Mouse (Mus musculus): ENCODE measurements around the gene Paqr7. TPM values are rescaled to one million over a fixed set of nuclear protein-coding genes. Genes with fewer than 3 reads are reported as not detected.
A peak's percentile ranks its signal among the peaks of the same experiment; 100 is the strongest.

Gene Paqr7
- total RNA-seq, 1 experiment from 2014 or later: 25.9 TPM

DNA sequence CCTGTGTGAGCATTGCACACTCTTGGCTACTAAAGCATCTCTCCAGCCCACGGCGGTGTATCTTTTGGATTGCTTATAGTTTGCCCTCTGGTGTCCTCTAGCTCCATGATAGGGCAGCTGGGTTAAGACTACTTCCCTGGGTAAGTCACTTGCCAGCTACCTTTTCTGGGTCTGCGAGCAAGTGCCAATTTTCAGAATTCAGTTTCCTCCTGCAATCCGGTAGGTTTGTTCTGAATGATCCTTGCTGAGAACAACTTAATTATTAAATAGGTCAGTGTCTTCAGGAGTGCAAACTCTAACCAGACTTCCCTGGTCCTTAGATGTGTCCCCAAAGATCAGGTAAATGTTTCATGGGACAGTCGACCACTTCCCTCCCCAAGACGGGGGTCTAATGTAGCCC, 4.6 kb downstream of the Paqr7 start:
- no peak for DNase-seq

DNA sequence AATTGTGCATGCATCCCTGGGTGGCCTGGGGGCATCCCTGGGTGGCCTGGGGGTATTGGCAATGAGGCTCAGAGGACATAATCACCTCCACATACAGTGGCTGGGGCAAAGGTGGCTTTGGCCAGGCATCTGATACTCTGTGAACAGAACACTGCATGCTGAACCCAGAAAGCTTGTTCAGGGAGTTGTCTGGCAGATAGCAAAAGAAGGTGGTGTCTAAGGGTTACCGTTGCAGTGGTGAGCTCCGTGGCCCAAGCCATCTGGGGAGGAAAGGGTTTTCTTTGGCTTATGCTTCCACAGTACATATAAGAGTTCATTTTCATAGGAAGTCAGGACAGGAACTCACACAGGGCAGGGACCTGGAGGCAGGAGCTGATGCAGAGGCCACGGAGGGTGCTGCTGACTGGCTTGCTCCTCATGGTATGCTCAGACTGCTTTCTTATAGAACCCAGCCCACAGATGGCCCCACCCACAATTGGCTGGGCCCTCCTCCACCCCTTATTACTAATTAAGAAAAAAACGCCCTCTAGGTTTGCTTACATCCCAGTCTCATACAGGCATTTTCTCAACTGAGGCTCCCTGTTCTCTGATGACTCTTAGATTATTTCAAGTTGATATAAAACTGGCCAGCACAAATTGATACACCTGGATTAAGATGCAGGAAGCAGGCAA, 7.3 kb downstream of the Paqr7 start:
- no peak for DNase-seq

DNA sequence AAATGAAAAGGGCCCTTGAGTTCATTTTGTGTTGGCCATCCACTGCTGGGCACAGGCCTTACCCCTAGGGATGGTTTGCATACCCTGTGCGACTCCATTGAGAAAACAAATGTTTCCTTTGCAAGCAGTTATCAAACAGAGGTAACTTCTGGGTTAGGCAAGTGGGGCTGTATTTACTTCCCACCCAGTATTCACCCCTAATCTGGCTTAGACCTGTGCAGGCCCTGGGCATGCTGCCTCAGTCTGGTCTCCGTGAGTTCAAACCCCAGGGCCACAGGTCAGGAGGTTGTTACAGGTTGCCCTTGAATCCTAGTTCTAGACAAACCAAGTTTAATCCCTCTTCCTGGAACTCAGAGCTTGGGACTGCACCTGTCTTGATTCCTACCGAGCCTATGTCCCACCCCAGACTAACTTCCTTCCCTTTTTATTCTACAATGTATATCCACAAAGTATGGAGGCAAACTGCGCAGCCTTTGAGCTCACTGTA, 8.8 kb downstream of the Paqr7 start:
- no peak for DNase-seq

DNA sequence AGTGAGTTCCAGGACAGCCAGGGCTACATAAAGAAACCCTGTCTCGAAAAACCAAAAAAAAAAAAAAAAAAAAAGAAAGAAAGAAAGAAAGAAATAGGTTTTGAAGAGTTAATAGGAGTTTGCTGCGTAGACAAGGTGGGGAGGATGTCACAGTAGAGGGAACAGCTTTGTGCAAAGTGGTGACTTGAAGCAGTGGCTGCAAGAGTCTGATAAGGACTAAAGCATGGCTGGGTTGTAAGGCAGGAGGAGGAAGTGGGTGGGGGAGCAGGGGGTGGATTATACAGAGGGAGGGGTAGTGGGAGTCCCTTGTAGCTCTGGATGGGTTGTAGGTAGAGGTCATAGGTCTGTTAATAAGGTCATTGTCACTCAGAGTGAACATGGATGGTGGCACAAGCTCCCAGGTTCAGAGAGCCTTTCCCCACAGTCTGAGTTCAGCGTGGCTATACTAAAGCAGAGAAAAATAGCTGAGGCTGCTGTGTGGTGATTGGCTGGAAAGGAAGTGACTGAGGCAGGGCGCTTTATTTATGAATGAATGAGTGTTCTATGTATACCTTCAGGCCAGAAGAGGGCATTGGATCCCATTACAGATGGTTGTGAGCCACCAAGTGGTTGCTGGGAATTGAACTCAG, 9.6 kb downstream of the Paqr7 start:
- DNase-seq: no peak

DNA sequence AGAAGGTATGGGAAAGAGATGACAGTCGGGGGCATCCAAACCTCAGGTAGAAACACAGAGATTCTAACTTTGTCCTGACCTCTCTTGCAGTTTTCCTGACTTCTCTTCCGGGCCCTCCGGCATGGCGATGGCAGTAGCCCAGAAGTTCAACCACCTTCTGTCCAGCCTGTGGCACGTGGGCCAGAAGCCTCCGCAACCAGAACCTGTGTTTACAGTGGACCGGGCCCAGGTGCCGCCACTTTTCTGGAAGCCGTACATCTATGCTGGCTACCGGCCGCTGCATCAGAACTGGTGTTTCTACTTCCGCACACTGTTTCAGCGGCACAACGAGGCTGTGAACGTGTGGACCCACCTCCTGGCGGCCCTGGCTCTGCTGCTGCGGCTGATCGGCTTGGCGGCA, 10.2 kb downstream of the Paqr7 start:
- no peak for DNase-seq

DNA sequence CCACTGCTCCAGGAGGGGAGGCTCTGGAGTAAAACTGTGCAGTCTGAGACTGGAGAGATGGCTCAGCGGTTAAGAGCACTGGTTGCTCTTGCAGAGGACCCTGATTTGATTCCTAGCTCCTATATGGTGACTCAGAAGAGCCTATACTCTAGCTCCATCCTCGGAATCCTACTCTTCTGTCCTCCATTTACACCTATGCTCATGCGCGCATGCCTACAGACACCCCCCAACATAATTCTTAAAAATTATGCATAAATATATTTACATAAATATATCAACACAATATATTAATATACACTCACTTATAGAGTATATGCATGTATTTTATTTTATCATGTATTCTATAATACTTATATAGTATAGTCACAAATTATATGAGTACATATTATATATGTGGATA, 13.9 kb downstream of the Paqr7 start:
- no peak for DNase-seq

DNA sequence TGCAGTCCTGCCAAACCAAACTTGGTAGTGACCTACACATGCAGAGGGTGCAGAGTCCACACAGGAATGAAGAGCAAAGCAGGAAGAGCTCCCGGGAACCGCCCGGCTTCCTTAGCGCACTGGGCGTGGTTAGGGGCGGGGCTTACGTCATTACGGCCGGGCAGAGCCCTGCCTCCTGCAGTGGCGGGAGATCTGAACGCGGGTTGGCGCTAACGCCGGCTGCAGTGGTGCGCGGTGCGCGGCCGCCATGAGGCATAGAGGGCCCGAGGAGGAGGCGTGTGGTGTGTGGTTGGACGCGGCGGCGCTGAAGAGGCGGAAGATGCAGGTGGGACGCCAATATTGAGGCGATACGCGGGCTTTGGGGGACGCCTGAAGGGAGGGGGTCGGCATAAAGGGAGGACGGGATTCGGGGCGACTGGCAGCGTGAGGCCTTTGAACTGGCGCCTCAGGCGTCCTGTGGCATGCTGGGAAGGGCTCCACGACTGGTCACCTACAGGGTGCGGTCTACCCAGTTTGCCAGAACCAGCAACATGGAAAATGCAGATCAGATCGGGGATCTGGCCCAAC, 14.4 kb downstream of the Paqr7 start, which contains the start of gene Aunip:
Gene Aunip, plus strand, starts transcription at position 155 of the 567 bp plus-strand sequence.
- DNase-seq: peak; percentile 97

DNA sequence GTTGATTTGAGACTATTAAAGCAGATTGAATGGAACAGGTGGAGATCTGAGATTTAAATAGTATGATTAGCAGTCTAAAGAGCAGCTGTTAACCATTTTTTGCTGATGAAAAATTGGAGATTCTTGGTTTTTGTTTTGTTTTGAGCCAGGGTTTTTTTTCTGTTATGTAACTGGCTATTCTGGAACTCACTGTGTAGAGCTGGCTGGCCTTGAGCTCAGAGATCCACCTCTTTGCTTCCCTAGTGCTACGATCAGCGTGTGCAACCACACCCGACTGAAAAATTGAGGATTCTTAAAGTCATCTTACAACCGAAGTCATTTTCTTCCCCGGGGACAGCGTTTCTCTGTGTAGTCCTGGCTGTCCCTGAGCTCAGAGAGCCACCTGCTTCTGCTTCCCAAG, 15.2 kb downstream of the Paqr7 start:
- DNase-seq: peak; percentile 39

DNA sequence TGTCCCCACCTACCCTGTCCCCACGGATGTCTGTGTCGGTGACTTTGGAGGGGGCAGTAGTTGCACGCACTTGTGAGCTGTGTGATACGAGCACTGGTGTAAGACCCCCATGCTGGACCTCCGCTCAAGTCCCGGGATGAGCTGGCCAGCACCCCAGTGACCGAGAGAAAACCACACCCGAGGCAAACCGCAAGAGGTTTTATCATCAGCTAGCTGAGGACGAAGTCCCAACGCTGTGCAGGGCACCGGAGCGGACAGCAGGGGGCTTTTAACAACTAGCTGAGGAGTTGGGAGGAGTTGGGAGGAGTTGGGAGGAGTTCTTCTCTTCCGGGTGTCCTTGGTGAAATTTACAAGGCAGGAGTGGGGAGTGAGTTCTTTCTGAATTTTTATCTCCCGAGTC, 16.3 kb downstream of the Paqr7 start:
- DNase-seq: peak; percentile 91

DNA sequence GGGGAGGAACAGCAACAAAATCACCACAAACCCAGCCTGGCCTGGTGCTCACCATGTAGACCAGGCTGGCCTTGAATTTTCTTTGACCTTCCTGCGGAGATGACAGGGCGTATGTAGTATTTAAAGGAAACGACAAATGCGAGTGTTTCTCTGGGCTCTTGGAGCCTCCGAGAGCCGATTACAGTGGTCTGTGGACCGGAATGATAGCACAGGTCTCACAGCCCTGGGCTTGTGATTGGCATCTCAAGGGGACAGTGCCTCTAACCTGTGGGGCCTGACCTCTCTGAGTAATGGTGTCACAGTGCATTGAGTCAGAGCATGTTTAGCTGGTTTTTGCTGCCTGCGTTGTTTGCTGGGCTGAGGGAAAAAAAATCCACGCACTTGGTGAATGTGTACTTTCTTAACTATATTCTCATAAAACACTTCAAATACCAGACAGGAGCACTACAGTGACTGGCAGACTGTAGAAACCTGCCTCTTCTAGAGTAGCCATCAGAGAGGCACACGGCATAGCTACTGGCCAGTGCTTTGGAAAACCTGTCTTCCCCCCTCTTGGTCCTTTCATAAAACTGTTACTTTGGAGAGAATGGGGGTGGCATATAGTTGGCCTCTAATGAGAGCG, 17.9 kb downstream of the Paqr7 start:
- DNase-seq: peak; percentile 38

DNA sequence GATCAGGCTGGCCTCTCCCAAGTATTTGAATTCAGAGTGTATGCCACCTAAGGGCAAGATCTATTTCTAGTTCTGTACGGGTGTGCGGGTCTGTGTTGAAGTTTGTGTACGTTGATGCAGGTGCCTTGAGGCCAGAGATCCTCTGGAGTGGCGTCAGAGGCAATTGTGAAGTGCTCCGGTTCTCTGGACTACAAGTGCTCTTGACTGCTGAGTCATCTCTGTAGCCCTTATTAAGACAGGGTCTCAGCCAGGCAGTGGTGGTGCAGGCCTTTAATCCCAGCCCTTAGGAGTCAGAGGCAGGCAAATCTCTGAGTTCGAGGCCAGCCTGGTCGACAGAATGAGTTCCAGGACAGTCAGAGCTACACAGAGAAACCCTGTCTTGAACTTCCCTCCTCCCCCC, 19.1 kb downstream of the Paqr7 start:
- no peak for DNase-seq

DNA sequence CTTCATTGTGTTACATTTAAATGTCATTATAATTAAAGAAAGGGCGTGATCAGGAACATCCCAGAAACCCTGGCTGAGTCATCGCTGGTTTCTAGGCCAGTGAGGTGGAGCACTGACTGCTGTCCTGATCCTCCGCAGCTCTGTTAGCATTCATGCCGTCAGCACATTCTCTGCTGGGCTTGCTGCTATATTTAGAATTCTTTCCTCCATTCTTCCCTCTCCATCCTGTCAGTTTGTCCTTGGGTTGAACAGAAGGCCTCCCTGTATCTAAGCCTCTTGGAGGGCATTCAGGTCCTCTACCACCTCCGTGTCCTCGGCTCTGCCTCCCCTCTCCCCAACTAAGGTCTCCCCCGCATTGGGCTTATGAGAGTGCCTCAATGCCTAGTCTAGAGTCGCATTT, 20.5 kb downstream of the Paqr7 start:
- peak; percentile 76 for DNase-seq

DNA sequence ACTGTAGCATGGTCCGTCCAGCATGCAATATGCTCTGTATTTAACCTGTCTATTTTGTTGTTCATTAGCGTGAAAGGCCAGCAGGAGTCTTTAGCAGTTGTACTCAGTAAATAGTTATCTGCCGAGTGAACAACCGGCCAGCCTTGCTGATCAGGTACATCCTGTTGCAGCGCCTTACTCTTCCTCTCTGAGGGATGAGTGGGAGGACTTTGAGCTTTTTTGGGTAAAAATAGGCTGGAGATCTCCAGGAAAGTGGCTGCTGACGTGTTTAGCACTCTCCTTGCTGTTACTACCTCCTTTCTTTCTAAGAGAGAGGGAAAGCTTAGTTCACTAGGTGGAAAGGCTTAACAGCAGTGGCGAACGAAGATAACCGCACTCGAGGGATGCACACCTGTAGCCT, 21.2 kb downstream of the Paqr7 start:
- DNase-seq: no peak

DNA sequence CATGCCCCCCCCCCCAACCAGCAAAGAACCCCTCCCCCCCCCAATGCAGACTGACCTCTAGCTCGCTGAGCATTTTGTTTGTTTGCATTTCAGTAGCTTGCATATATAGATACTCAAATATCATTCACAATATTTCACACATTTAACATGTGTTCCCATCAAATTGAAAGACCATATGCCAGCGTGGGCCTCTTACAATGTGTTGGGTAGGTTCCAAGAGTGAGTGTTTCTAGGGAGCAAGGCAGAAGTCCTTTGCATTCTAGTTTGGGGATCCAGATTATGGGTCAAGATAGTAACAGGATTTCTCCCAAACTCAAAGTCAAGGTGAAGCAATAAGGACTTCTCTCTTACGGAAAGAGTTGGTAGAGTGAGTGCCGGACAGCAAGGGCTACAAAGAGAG, 22.0 kb downstream of the Paqr7 start:
- no peak for DNase-seq

DNA sequence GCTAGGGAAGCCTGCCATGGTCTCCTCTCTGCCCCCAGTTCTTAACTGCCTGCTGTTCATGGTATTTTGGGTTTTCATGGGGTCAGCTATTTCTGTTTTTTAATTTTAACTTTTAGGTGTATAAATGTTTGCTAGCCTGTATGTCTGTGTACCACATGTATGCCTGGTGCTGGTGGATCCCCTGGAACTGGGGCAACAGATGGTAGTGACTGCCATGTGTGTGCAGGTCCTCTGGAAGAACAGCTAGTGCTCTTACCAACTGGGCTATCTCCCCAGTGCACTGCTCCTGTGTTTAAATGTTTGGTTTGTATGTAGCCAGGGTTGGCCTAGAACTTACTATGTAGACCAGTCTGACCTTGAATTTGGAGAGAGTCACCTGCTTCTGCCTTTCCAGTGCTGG, 22.8 kb downstream of the Paqr7 start:
- DNase-seq: no peak

DNA sequence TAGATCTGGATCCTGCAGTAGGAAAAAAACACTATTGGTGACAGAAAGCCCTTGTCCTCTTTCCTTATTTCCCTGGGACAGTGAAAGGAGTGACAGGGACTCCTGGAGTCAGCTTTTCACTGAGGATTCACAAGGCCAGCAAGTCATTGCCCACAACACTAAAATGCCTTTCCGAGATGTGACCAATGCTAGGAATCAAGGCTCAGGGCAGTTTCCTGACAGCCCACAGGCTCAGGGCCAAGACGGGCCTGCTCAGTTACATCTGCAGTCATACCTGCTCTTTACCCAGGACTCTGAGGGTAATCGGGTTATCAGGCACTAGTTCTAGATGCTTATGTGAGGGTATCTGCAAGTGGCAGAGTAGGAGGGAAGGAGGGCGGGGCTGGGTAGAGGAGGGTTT, 26.9 kb downstream of the Paqr7 start:
- DNase-seq: peak; percentile 42

DNA sequence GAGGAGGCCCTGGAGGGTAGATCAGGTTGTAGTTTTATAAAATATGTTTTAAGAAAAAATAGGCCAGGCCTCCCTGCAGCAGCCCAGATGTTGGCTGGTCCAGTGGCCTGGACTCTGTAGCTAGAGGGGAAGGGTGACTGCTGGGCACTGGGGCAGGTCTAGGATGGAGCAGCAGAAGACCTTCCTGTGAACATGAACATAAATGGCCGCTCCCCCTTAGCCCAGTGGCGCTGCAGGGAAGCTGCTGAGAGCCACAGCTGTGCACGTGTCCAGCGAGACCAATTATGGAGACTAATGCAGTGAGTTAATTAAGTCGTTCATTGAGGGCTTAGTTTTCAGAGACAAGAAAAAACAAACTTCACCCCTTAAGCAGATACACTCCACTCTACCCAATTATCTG, 29.3 kb downstream of the Paqr7 start:
- DNase-seq: no peak

DNA sequence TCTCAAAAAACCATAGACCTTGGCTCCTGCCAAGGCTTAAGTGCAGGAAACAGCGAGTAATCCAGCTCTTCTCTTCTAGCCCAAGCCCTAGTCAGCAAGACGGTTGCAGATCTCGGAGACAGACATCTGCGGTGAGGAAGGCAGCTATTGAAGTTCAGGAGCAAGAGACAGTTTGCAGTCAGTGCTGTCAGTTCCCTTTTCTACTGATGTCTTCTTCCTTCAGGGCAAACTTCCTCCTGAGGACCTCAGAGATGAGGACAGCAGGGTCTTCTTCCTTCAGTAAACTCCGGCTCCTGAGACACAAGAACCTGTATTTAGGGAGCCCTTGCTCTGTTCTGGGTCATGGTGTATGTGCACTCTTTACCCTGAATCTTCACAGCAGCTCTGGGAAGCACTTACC, 29.7 kb downstream of the Paqr7 start:
- no peak for DNase-seq

DNA sequence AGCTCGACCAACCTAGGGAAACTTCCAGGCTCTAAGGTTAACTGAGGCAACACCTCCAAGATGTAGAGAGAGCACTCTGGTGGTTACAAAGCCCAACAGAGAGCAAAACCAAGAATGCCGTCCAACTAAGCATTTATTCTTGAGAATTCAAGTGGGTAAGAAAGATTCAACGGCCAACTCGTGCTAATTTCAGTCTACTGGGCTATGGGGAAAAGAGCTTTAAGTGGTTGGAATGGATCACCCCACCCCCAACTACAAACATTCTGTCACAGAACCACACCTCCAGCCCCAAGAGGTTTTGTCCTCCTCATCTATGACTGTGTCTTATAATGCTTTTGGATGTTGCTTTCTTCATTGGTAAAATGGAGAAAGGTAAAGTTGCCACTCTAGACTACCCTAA, 36.4 kb downstream of the Paqr7 start:
- no peak for DNase-seq

DNA sequence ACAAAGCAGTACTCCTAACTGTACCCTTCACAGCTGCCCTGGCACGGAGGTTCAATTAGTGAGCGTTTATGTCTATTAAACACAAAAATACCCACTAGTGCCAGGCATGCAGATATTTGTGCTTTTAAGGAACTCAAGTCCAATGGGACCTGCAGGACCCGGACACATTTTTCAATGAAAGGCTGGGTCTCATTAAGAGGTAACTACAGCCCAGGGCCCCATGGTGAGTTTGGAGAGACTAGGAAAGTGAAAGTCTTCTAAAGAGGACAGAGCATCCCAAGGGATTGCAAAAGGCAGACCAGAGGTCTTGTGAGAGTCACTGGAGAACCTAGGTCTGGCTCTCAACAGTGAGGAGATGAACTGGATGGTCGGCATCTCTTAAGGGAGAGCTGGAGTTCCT, 36.9 kb downstream of the Paqr7 start:
- no peak for DNase-seq

DNA sequence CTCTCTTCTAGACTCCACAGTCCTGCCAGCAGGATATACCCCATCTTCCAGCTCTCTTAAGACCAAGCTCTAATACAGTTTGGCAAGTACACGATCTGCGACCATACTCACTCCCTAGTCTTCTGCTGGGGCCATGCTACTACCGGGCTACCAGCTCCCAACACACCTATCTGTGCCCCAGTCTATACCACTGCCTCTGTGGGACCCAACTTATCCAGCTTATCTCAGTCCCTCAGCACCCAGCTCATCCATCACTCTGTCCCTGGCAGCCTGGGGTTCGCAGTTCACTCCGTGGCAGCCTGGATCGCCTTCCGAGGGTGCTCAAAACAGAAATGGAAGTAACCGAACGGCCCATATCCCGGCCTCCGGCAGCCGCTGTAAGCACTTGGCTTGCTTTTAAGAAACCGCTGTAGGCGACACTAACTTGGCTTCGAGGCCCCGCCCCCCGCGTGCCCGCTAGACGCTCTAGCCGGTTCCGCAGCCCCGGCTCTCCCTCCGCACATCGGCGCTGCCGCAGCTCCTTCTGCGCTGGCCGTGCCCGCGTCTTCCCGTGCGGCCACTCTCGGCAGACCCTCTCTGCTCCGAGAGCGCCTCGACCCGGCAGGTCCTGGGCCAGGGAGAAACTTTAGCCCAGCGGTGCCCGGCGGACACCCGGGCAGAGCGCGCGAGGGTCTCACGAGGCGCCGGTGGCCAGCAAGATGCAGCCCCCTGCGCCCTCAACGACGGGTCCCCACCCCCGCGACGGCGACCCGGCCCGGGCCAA, 37.8 kb downstream of the Paqr7 start:
- peak; percentile 87 for DNase-seq

DNA sequence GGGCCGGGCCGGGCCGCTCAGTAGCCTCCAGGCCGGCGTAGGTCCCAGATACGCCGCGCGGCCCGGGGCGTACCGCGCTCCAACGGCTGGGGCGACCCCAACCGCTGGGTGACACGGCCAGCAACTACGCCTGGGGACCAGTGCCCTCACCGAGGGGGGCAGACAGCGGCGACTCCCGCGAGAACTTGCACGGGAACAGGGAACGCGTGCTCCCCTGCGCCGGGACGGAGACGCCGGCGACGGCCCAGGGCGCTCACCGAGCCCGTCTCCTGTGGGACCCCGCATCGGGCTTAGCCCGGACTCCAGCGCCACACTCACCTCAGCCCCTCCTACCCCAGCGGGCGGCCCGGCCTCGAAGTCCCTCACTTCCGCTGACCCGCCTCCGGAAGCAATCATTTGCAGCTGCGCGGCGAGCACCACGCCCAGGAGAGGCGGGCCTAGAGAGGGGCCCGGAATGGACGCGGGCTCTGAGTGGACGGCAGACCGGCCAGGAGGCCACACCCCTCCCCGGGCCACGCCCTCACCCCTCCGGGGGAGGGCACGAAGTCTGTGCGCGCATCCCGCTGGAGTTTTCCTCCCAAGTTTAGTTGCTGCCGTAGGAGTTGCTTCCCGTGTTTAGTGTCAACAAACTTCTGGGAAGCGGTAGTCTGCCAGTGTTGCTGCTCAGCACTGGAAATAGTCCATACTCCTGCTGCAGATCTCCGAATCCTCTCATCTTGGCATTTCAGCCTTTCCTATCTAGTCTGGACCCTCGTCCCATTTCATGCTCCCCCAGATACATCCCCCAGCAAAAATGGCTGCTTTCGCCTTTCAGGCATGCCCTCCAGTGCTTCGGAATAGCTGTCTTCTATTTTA, 38.7 kb downstream of the Paqr7 start, which contains the start of gene Mtfr1l:
Gene Mtfr1l, minus strand, starts transcription at position 456 of the 855 bp plus-strand sequence.
- peak; percentile 99 for DNase-seq

Data from adrenal gland, postnatal 14 days (tissue).